Mouse (Mus musculus) erythroblast, embryonic 14.5 days (primary cell): ENCODE data around the gene Cacnb2. TPM values are rescaled to one million over a fixed set of nuclear protein-coding genes. Genes with fewer than 3 reads are reported as not detected.

Experiments
- H3K27me3 ChIP-seq: 2 replicates; pipeline ENCODE4 v1.6.1; 2012; ENCODE audit warnings: inconsistent platforms; ENCODE audit not compliant: control insufficient read depth
- H3K36me3 ChIP-seq: 2 replicates; pipeline ENCODE4 v1.6.1; 2012; ENCODE audit warnings: mild to moderate bottlenecking, inconsistent platforms; ENCODE audit not compliant: control insufficient read depth
- H3K4me1 ChIP-seq: 2 replicates; pipeline ENCODE4 v1.6.1; 2012; ENCODE audit warnings: inconsistent platforms; ENCODE audit not compliant: control insufficient read depth
- H3K4me3 ChIP-seq: replicated peaks from 2 replicates; pipeline ENCODE3; 2012; ENCODE audit warnings: moderate library complexity, mild to moderate bottlenecking, inconsistent platforms
- H3K9me3 ChIP-seq: 2 replicates; pipeline ENCODE4 v1.6.1; 2012; ENCODE audit warnings: low read length, inconsistent platforms, mixed read lengths; ENCODE audit not compliant: control insufficient read depth
- GATA1 ChIP-seq: IDR thresholded peaks from 2 replicates; pipeline ENCODE4 v1.6.1; 2012; ENCODE audit warnings: low read length, inconsistent platforms, mixed read lengths
- TAL1 ChIP-seq: IDR thresholded peaks from 3 replicates; pipeline ENCODE4 v1.6.1; 2012; ENCODE audit warnings: low read length, inconsistent platforms, mixed read lengths
- polyA plus RNA-seq: library from polyadenylated mRNA; stranded (reverse); fragments of >175 nt; gene quantifications from 2 replicates; pipeline ENCODE4 v1.2.3, GENCODE M21; 2012

Gene Cacnb2
- polyA plus RNA-seq, 1 experiment, result not detected

- Histone ChIP-seq H3K4me3 (no peak overlapping the region), H3K4me1 (no peaks in the 10 kb centered on the region), H3K36me3 (no peaks in the 10 kb centered on the region), H3K27me3 (no peaks in the 10 kb centered on the region), H3K9me3 (no peaks in the 10 kb centered on the region)
- no peak for TF ChIP-seq TAL1
- TF ChIP-seq GATA1, result no peak
Observed at GRCm38 (mm10) chr2:14860350-14860749, 257.5 kb downstream of the Cacnb2 start.

DNA sequence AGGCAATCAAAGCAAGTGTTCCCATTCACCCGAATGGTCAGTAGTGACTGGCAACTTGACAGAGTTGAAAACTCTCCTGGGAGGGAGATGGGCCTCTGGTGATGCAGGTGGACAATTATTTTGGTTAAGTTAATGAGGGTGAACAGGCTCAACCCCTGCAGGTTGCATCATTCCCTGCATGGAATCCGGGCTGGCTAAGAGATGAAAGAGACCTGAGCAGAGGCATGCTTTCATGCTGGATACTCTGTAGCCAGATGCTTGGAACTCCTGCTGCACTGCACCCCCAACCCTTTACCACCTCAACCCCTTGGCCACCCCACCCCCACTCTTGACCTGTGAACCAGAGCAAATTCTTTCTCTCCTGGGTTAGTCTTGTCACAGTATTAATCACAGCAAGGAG, 258.7 kb downstream of the Cacnb2 start:
- H3K27me3 ChIP-seq, result no peaks in the 10 kb centered on the region
- no peaks in the 10 kb centered on the region for H3K4me1 ChIP-seq
- no peak for TF ChIP-seq TAL1
- no peak for TF ChIP-seq GATA1
- H3K36me3 ChIP-seq, result no peaks in the 10 kb centered on the region
- H3K9me3 ChIP-seq, result no peaks in the 10 kb centered on the region
- H3K4me3 ChIP-seq, result no peak overlapping the region

- no peaks in the 10 kb centered on the region for H3K36me3 ChIP-seq
- H3K9me3 ChIP-seq, result no peaks in the 10 kb centered on the region
- H3K27me3 ChIP-seq, result no peaks in the 10 kb centered on the region
- H3K4me3 ChIP-seq, result no peak overlapping the region
- no peaks in the 10 kb centered on the region for H3K4me1 ChIP-seq
- TF ChIP-seq TAL1 (no peak), GATA1 (no peak)
Observed at GRCm38 (mm10) chr2:14862981-14863380, 260.1 kb downstream of the Cacnb2 start.

GRCm38 (mm10) chr2:14873116-14873515, 270.2 kb downstream of the Cacnb2 start:
- Histone ChIP-seq H3K27me3 (no peaks in the 10 kb centered on the region), H3K4me3 (no peak overlapping the region), H3K9me3 (no peaks in the 10 kb centered on the region), H3K4me1 (no peaks in the 10 kb centered on the region), H3K36me3 (no peaks in the 10 kb centered on the region)
- TF ChIP-seq TAL1 (no peak), GATA1 (no peak)

- H3K4me1 ChIP-seq, result no peaks in the 10 kb centered on the region
- no peaks in the 10 kb centered on the region for H3K36me3 ChIP-seq
- no peaks in the 10 kb centered on the region for H3K27me3 ChIP-seq
- H3K9me3 ChIP-seq, result no peaks in the 10 kb centered on the region
- no peak overlapping the region for H3K4me3 ChIP-seq
- TF ChIP-seq TAL1, result no peak
- no peak for TF ChIP-seq GATA1
Observed at GRCm38 (mm10) chr2:14873701-14874181, 270.9 kb downstream of the Cacnb2 start.

DNA sequence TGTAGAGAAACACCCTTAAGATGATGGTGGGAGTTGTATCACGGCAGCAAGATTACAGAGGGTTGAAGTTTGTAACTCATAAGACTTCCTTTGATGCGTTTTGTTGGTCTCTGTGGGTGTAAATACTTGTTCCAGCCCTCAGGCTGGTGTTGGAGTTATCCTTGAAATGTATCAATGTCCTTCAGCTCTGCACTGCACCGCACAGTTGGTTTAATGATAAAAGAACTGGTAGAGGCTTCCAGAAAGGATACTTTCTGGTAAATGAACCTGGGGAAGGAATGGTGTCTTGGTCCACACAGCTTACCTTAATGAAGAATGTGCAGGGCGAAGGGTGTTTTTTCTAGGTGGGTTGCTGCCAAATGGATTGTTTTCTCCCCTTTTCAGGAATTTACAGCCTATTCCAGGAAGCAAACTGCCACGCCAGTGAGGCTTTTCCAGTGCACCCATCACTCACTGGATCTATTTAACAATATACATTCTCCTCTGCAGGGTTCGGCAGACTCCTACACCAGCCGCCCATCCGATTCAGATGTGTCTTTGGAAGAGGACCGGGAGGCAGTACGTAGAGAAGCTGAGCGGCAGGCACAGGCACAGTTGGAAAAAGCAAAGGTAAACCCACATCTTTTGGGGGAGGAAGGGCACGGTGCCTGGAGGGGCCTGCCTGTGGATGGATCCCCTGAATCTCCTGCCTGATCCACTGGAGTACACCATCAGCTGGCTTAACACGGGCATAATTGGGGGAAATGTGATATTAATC, 271.6 kb downstream of the Cacnb2 start:
- no peaks in the 10 kb centered on the region for H3K36me3 ChIP-seq
- no peaks in the 10 kb centered on the region for H3K9me3 ChIP-seq
- H3K4me3 ChIP-seq, result no peak overlapping the region
- no peaks in the 10 kb centered on the region for H3K27me3 ChIP-seq
- H3K4me1 ChIP-seq, result no peaks in the 10 kb centered on the region
- no peak for TF ChIP-seq TAL1
- TF ChIP-seq GATA1, result no peak

GRCm38 (mm10) chr2:14875121-14875520, 272.2 kb downstream of the Cacnb2 start:
- no peaks in the 10 kb centered on the region for H3K27me3 ChIP-seq
- no peaks in the 10 kb centered on the region for H3K9me3 ChIP-seq
- TF ChIP-seq GATA1 (no peak), TAL1 (no peak)
- H3K4me1 ChIP-seq, result no peaks in the 10 kb centered on the region
- no peak overlapping the region for H3K4me3 ChIP-seq
- H3K36me3 ChIP-seq, result no peaks in the 10 kb centered on the region

GRCm38 (mm10) chr2:14875616-14876015, 272.7 kb downstream of the Cacnb2 start:
- H3K9me3 ChIP-seq, result no peaks in the 10 kb centered on the region
- H3K4me1 ChIP-seq, result no peaks in the 10 kb centered on the region
- no peaks in the 10 kb centered on the region for H3K27me3 ChIP-seq
- H3K36me3 ChIP-seq, result no peaks in the 10 kb centered on the region
- TF ChIP-seq TAL1, result no peak
- TF ChIP-seq GATA1, result no peak
- H3K4me3 ChIP-seq, result no peak overlapping the region

DNA sequence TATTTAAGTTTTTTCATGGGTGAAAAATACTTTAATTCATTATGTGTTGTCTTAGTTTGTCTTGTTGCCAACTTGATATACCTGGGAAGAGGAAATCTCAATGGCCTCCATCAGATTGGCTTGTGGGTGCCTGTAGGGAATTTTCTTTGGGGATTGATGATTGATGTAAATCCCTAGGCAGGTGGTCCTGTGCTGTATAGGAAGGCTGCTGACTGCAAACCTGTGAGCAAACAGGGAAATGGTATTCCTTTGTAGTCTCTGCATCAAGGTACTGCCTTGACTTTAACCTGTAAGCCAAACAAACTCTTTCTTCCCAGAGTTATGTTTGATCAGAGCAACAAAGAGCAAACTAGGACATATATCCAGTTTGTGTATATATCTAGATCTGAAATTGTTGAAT, 276.1 kb downstream of the Cacnb2 start:
- Histone ChIP-seq H3K4me3 (no peak overlapping the region), H3K36me3 (no peaks in the 10 kb centered on the region)
- TF ChIP-seq TAL1 (no peak), GATA1 (no peak)

More for the DNA sequence above, 276.1 kb downstream of the Cacnb2 start:
- no peaks in the 10 kb centered on the region for H3K9me3 ChIP-seq
- no peaks in the 10 kb centered on the region for H3K4me1 ChIP-seq
- H3K27me3 ChIP-seq, result no peaks in the 10 kb centered on the region
